Mouse (Mus musculus): ENCODE results near the gene Tmtc1. TPM values are rescaled to one million over a fixed set of nuclear protein-coding genes. Genes with fewer than 3 reads are reported as not detected.

The Tmtc1 gene
- 2.7 and 3.2 TPM in 2 replicates for polyA plus RNA-seq (2016; fragmentation: Nextera tagmentation; extraction: Ambion mirVana)

DNA sequence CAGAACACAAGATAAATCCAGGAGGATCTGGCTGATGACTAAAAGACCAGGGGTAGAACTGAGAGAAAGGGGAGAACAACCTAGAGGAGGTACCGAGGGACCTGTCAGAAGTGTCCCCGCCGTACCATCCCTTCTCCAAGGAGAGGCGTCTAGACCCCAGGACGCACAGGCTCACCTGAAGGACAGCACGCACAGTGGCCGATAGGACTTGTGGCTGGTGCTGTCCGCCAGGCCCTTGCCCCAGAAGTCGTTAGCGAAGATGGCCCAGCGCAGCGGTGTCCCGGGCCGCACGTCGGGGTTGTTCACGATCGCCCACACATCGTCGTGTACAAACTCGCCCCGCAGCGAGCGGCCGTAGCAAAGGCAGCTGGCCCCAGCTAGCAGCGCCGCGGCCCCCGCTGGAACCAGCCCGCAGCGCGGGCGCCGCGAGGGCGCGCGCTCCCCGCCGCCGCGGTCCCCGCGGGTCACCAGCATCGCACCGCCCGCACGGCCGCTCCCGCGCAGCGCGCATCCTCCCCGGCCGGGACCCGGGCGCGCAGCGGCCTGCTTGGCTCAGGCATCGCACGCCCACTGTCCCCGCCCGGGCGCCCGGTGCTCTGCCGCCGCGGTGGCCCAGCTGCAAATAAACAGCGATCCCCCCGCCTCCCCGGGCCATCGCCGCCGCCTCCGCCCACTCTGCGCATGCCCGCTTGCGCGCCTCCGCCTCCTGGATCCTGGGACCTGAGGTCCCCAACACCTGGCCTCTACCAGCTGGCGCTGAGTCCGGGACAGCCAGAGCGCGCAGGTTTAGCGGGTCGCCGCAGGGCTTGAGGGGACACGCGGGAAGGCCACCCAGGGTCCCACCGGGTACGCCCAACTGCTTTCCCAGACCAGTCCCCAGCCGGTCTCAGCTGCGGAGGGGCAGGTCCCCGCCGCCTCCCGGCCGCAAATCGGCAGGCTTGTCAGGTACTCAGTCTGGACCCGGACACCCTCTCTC lies at the start of gene Tmtc1:
Gene Tmtc1, minus strand, starts transcription at position 664 of the 976 bp plus-strand sequence.
- Histone ChIP-seq H3K4me1 (peaks cover 25% of the 10 kb centered on the region; the same call in 1 of the 2 replicates), H3K4me2 (replicated peaks) (peak within 1 kb of the TSS; percentile 84), H3K36me3 (no peaks in the 10 kb centered on the region), H3K4me3 (peak within 1 kb of the TSS; percentile 62), H3K9me3 (no peaks in the 10 kb centered on the region), H3K9ac (peak within 1 kb of the TSS; percentile 78), H3K27ac (no peak within 1 kb of the TSS), H3K27me3 (peaks cover 49% of the 10 kb centered on the region)
- peak; percentile 71 for ATAC-seq (ENCODE audit: insufficient number of reproducible peaks, insufficient read depth, low FRiP score, low TSS enrichment)
- under 1% methylated on average over 94 of the region's 99 CpGs for WGBS

DNA sequence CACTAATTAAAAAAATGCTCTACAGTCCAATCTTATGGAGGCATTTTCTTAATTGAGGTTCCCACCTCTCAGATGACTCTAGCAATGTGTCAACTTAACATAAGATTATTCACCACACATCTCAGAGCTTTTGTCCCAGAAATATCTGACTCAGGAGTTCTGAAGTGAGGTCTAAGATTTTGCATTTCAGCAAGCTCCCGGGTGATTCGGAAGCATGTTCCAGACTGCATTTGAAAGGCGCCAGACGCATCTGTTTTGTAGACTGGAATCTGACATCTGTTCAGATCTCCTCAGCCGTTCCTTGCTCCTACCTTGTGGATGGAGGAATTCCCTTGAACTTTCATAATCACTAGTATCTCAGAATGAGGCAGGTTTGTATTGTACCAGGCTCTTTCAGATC lies 47.7 kb upstream of the Tmtc1 start:
- H3K27me3 ChIP-seq: no peaks in the 10 kb centered on the region
- no peak overlapping the region for H3K4me3 ChIP-seq
- no peak for ATAC-seq (ENCODE audit: insufficient number of reproducible peaks, insufficient read depth, low FRiP score, low TSS enrichment)
- H3K9me3 ChIP-seq: no peaks in the 10 kb centered on the region
- no peak overlapping the region for H3K9ac ChIP-seq
- no peaks in the 10 kb centered on the region for H3K36me3 ChIP-seq
- WGBS: 76% methylated on average over 5 of the region's 5 CpGs
- H3K27ac ChIP-seq: no peak overlapping the region
- peaks cover 1% of the 10 kb centered on the region for H3K4me1 ChIP-seq
- H3K4me2 ChIP-seq (replicated peaks): no peak overlapping the region

DNA sequence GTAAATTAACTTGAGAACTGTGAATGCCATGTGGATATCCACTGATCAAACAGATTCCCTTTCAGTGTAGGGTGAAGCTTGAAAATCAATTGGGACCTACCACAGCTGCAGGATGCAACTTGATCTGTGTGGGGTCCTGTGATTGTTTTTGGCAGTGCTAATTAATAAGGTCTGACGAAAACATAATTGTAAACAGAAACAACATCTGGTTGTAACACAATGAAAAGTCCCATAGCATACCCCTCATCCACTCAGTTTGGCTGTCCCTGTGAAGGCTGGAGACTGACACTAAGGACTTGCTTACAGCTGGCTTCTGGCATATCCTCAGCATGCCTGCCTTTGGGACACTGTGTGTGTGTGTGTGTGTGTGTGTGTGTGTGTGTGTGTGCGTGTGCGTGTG lies 42.6 kb upstream of the Tmtc1 start:
- H3K27me3 ChIP-seq: no peaks in the 10 kb centered on the region
- peak overlapping the region; percentile 50; the same call in 1 of the 2 replicates for H3K27ac ChIP-seq
- 0 out of 2 replicates have a peak, but pooled peaks have one; percentile 60 for ATAC-seq (ENCODE audit: insufficient number of reproducible peaks, insufficient read depth, low FRiP score, low TSS enrichment)
- peaks cover 4% of the 10 kb centered on the region; the same call in 1 of the 2 replicates for H3K4me1 ChIP-seq
- no peaks in the 10 kb centered on the region for H3K9me3 ChIP-seq
- H3K4me3 ChIP-seq: no peak overlapping the region
- 41% methylated on average over 3 of the region's 3 CpGs for WGBS
- no peak overlapping the region for H3K9ac ChIP-seq
- no peaks in the 10 kb centered on the region for H3K36me3 ChIP-seq
- H3K4me2 ChIP-seq (replicated peaks): no peak overlapping the region

DNA sequence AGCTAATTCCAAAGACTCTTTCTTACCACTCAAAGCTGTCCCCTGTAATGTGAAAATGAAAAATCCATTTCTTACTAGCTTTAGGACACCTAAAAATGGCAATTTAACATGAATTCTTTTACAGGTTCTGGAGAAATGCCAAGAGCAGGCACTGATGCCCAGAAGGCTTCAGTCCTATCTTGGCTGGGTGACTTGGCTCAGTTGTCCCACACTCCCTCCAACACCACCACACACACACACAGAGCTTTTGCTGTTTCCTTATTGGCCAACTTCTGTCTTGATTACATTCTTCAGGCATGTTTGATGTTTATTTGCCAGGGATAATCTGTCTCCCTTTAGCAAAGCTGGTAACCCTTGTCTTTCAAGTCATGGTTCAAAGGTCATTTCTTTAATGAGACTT lies 37.7 kb upstream of the Tmtc1 start:
- Histone ChIP-seq H3K4me1 (peaks cover 8% of the 10 kb centered on the region), H3K4me2 (replicated peaks) (no peak overlapping the region), H3K9ac (no peak overlapping the region), H3K27ac (no peak overlapping the region), H3K9me3 (no peaks in the 10 kb centered on the region), H3K27me3 (no peaks in the 10 kb centered on the region), H3K4me3 (no peak overlapping the region), H3K36me3 (no peaks in the 10 kb centered on the region)
- ATAC-seq (ENCODE audit: insufficient number of reproducible peaks, insufficient read depth, low FRiP score, low TSS enrichment): no peak

DNA sequence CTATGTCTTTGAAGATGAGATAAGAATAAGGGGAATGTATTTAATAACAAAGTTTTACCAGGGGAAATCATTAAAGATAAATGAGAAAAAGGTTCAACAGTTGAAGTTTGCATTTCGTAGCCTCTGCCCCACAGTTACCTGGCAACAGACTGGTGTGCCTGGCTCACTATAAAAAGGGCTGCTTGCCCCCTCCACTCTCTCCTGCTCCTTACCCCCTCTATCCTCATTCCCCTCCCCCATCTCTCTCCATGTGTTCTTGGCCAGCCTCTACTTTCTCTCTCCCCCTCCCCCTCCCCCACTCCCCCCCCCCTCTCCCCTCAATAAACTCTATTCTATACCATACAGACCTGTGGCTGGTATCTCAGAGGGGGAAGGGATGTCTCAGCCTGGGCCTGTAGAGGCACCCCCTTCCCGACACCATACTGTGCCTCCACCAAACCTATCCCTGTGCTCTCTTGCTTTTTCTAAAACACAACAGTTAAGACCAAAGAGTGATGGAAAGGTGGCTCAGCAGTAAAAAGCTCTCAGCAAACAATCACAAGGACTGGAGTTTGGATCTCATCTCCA lies 35.6 kb upstream of the Tmtc1 start:
- no peak overlapping the region for H3K4me2 ChIP-seq (replicated peaks)
- H3K4me1 ChIP-seq: peaks cover 5% of the 10 kb centered on the region; the same call in 1 of the 2 replicates
- no peaks in the 10 kb centered on the region for H3K9me3 ChIP-seq
- 0 out of 2 replicates have a peak, but pooled peaks have one; percentile 52 for ATAC-seq (ENCODE audit: insufficient number of reproducible peaks, insufficient read depth, low FRiP score, low TSS enrichment)
- no peak overlapping the region for H3K4me3 ChIP-seq
- no peaks in the 10 kb centered on the region for H3K36me3 ChIP-seq
- no peak overlapping the region for H3K27ac ChIP-seq
- H3K27me3 ChIP-seq: no peaks in the 10 kb centered on the region
- WGBS: 72% methylated on average over 2 of the region's 2 CpGs
- no peak overlapping the region for H3K9ac ChIP-seq

DNA sequence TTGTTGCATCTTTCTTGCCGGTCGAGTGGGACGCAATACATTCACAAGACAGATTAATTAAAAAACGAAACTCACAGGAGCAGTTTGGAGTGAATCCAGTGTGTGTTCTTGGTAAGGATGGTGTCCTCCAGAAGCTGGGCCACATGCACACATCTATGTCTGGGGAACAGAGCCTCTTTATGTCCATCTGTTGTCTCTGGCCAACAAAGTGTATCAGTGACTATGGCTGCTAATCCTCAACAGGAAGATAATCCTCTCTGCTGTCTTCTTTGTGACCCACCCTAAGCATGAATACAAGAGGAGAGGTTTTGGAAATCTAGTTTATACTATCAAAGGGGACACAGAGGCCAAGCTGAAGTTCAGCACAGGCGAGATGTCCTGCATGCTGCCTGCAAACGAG lies 34.2 kb upstream of the Tmtc1 start:
- Histone ChIP-seq H3K4me2 (replicated peaks) (no peak overlapping the region), H3K36me3 (no peaks in the 10 kb centered on the region), H3K9me3 (no peaks in the 10 kb centered on the region), H3K4me1 (peaks cover 5% of the 10 kb centered on the region; the same call in 1 of the 2 replicates), H3K27ac (no peak overlapping the region), H3K9ac (no peak overlapping the region), H3K27me3 (no peaks in the 10 kb centered on the region), H3K4me3 (no peak overlapping the region)
- ATAC-seq (ENCODE audit: insufficient number of reproducible peaks, insufficient read depth, low FRiP score, low TSS enrichment): no peak
- 80% methylated on average over 6 of the region's 6 CpGs for WGBS

DNA sequence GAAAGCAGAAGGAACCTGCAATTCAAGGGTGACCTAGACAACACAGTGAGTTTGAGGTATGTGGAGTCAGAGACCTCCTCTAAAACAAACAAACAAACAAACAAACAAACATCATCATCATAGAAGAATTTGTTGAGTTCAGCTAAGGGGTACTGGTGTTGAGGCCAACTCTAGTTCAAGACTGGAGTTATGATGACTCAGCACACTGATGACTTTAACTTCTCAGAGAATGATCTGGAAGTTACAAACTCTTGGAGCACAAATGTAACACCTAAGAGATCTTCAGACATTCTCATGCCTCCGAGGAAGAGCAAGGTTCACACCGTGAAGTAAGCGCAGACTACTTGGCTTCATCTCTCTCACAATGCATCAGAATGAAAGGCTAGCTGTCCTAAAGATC lies 28.1 kb upstream of the Tmtc1 start:
- ATAC-seq (ENCODE audit: insufficient number of reproducible peaks, insufficient read depth, low FRiP score, low TSS enrichment): no peak
- H3K4me2 ChIP-seq (replicated peaks): no peak overlapping the region
- H3K9me3 ChIP-seq: no peaks in the 10 kb centered on the region
- no peak overlapping the region for H3K9ac ChIP-seq
- no peaks in the 10 kb centered on the region for H3K36me3 ChIP-seq
- H3K4me1 ChIP-seq: peaks cover 10% of the 10 kb centered on the region
- H3K27ac ChIP-seq: no peak overlapping the region
- H3K27me3 ChIP-seq: no peaks in the 10 kb centered on the region
- WGBS: 98% methylated on average over 3 of the region's 3 CpGs
- no peak overlapping the region for H3K4me3 ChIP-seq

DNA sequence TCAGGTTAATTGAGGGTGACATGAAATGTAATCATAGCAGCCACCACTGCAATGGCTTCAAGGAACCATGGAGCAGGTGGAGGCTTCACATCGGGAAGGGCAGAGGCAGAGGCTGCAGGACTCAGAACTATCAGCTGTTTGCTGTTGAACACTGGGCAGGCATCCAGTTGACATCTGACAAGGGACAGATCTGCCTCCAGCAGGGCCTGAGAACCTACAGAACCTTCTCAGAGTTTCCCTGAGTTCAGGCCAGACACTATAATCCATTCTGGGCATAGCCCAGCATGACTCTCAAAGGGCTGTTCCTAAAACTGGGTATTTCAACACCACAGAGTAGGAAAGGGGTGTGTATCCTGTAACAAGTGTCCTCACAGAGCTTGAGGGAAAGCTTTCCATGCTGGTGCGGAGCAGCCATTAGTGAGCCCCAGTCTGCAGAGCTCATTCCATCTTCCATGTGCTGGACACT lies 23.8 kb upstream of the Tmtc1 start:
- WGBS: 42% methylated on average over 2 of the region's 2 CpGs
- peak; percentile 45; the same call in 1 of the 2 replicates for ATAC-seq (ENCODE audit: insufficient number of reproducible peaks, insufficient read depth, low FRiP score, low TSS enrichment)

DNA sequence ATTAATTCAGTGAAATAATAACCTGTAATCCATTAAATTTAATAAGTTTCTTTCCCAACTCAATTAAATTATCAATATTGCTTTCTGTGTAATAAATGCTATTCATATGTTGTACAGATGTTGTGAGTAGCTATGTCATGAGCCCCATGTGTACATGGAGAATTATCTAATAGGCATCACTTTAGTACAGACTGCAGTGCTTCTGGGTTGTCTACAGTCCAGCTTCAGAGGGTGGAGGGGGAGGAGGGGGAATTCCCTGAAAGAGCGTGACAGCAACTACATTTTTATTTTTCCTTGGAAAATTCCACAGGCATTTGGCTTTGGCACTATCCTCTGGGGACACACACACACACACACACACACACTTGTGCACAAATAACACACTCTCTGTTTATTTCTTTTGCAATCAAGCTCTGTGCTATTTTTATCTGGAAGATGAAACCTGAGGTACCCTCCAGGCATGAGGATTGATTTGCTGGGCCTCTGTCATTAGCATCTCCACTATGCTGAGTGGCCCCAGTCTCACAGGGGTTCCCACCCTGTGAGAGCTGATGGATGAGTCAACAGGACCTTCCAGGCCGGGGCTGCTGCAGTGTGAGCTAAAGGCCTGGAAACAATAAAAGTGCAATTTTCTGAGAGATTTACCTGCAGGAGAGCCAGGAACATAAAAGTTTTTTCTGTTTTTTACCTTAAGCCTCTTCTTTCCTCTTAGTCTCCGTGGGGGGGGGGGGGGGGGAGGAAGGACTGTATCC lies 23.2 kb upstream of the Tmtc1 start:
- peak; percentile 76; the same call in 1 of the 2 replicates for ATAC-seq (ENCODE audit: insufficient number of reproducible peaks, insufficient read depth, low FRiP score, low TSS enrichment)
- Histone ChIP-seq H3K4me1 (peaks cover 12% of the 10 kb centered on the region), H3K27me3 (no peaks in the 10 kb centered on the region), H3K27ac (peak overlapping the region; percentile 50), H3K9ac (no peak overlapping the region), H3K4me2 (replicated peaks) (no peak overlapping the region), H3K4me3 (no peak overlapping the region), H3K36me3 (no peaks in the 10 kb centered on the region), H3K9me3 (no peaks in the 10 kb centered on the region)
- 12% methylated on average over 3 of the region's 3 CpGs for WGBS

More for the DNA sequence above, 23.8 kb upstream of the Tmtc1 start:
- Histone ChIP-seq H3K4me1 (peaks cover 12% of the 10 kb centered on the region), H3K9ac (no peak overlapping the region), H3K36me3 (no peaks in the 10 kb centered on the region), H3K4me2 (replicated peaks) (no peak overlapping the region), H3K4me3 (no peak overlapping the region), H3K27me3 (no peaks in the 10 kb centered on the region), H3K9me3 (no peaks in the 10 kb centered on the region), H3K27ac (peak overlapping the region; percentile 63)

DNA sequence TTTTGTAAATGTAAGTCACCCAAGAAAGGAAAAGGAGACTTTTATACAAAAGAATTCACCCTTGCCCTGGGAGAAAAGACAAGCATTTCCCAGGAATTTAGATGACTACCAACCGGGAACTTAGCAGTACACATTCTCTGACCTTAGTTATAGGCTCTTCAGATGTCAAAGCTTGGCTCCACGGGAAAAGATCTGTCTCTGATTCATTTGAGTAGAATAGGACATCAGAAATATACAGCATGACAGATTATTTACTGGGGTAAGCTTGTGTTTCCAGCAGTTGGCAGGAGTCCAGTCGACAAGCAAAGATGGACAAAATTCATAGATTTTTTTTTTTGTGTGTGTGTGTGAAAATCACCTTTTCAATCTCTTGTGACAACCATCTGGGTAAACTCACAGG lies 15.4 kb upstream of the Tmtc1 start:
- no peak overlapping the region for H3K4me2 ChIP-seq (replicated peaks)
- peaks cover 3% of the 10 kb centered on the region; the same call in 1 of the 2 replicates for H3K4me1 ChIP-seq
- 54% methylated on average over 3 of the region's 3 CpGs for WGBS
- no peaks in the 10 kb centered on the region for H3K36me3 ChIP-seq
- peaks cover 4% of the 10 kb centered on the region; the same call in 1 of the 2 replicates for H3K9me3 ChIP-seq
- H3K9ac ChIP-seq: no peak overlapping the region
- no peak overlapping the region for H3K27ac ChIP-seq
- ATAC-seq (ENCODE audit: insufficient number of reproducible peaks, insufficient read depth, low FRiP score, low TSS enrichment): no peak
- no peaks in the 10 kb centered on the region for H3K27me3 ChIP-seq
- H3K4me3 ChIP-seq: no peak overlapping the region

DNA sequence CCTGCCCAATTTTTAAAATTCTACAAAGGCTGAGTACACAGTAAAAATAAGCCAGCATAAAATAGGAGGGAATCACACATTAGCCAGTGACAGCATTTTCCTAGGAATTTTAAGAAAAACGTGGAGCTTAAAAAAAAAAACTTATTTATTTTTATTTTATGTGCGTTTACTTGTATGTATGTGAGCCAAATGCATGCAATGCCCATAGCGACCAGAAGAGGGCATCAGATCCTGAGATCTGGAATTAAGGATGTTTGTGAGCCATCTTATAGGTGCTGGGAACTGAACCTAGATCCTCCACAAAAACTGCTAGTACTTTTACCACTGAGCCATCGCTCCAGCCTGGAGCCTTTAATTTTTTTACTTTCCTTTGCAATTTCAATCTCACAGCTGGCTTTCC lies 11.3 kb upstream of the Tmtc1 start:
- Histone ChIP-seq H3K27me3 (no peaks in the 10 kb centered on the region), H3K4me2 (replicated peaks) (no peak overlapping the region), H3K4me3 (no peak overlapping the region), H3K36me3 (no peaks in the 10 kb centered on the region), H3K9ac (no peak overlapping the region), H3K9me3 (peaks cover 4% of the 10 kb centered on the region; the same call in 1 of the 2 replicates), H3K4me1 (no peaks in the 10 kb centered on the region), H3K27ac (no peak overlapping the region)
- no peak for ATAC-seq (ENCODE audit: insufficient number of reproducible peaks, insufficient read depth, low FRiP score, low TSS enrichment)
- WGBS: 69% methylated on average over 4 of the region's 4 CpGs
